Mouse (Mus musculus): ENCODE results near the gene Inpp4b. TPM values are rescaled to one million over a fixed set of nuclear protein-coding genes. Genes with fewer than 3 reads are reported as not detected.

The Inpp4b gene
- polyA plus RNA-seq, 1 experiment from 2014 or later: 6.0 TPM

GRCm38 (mm10) chr8:81483834-81484233 is 141.5 kb downstream of the Inpp4b start:
- H3K27ac ChIP-seq: no peak overlapping the region
- H3K4me3 ChIP-seq (replicated peaks): no peak overlapping the region
- H3K27me3 ChIP-seq: no peaks in the 10 kb centered on the region
- 93% methylated on average over 1 of the region's 1 CpGs for WGBS
- ATAC-seq (ENCODE audit: low FRiP score): no peak
- H3K9me3 ChIP-seq: no peaks in the 10 kb centered on the region
- H3K4me2 ChIP-seq: no peak overlapping the region
- H3K9ac ChIP-seq: no peak overlapping the region
- no peaks in the 10 kb centered on the region for H3K36me3 ChIP-seq (replicated peaks)
- no peaks in the 10 kb centered on the region for H3K4me1 ChIP-seq

- Histone ChIP-seq H3K4me3 (replicated peaks) (no peak overlapping the region), H3K36me3 (replicated peaks) (no peaks in the 10 kb centered on the region), H3K27ac (no peak overlapping the region), H3K9ac (no peak overlapping the region), H3K9me3 (no peaks in the 10 kb centered on the region), H3K4me2 (no peak overlapping the region), H3K4me1 (no peaks in the 10 kb centered on the region), H3K27me3 (no peaks in the 10 kb centered on the region)
- ATAC-seq (ENCODE audit: low FRiP score): no peak
- 86% methylated on average over 1 of the region's 1 CpGs for WGBS
Observed at GRCm38 (mm10) chr8:81485626-81486025, 143.3 kb downstream of the Inpp4b start.

- no peak overlapping the region for H3K4me2 ChIP-seq
- no peaks in the 10 kb centered on the region for H3K27me3 ChIP-seq
- no peak overlapping the region for H3K4me3 ChIP-seq (replicated peaks)
- no peaks in the 10 kb centered on the region for H3K36me3 ChIP-seq (replicated peaks)
- no peak overlapping the region for H3K9ac ChIP-seq
- no peaks in the 10 kb centered on the region for H3K9me3 ChIP-seq
- 92% methylated on average over 2 of the region's 2 CpGs for WGBS
- ATAC-seq (ENCODE audit: low FRiP score): no peak
- H3K4me1 ChIP-seq: no peaks in the 10 kb centered on the region
- H3K27ac ChIP-seq: no peak overlapping the region
Observed at GRCm38 (mm10) chr8:81489894-81490661, 147.7 kb downstream of the Inpp4b start.

- ATAC-seq (ENCODE audit: low FRiP score): no peak
- H3K4me2 ChIP-seq: no peak overlapping the region
- H3K9ac ChIP-seq: no peak overlapping the region
- H3K9me3 ChIP-seq: no peaks in the 10 kb centered on the region
- no peaks in the 10 kb centered on the region for H3K27me3 ChIP-seq
- WGBS: 81% methylated on average over 2 of the region's 2 CpGs
- H3K27ac ChIP-seq: no peak overlapping the region
- no peaks in the 10 kb centered on the region for H3K4me1 ChIP-seq
- H3K4me3 ChIP-seq (replicated peaks): no peak overlapping the region
- H3K36me3 ChIP-seq (replicated peaks): no peaks in the 10 kb centered on the region
Observed at GRCm38 (mm10) chr8:81491097-81491705, 148.8 kb downstream of the Inpp4b start.

- no peaks in the 10 kb centered on the region for H3K4me1 ChIP-seq
- H3K27ac ChIP-seq: no peak overlapping the region
- H3K27me3 ChIP-seq: no peaks in the 10 kb centered on the region
- no peak overlapping the region for H3K4me2 ChIP-seq
- ATAC-seq (ENCODE audit: low FRiP score): no peak
- WGBS: 84% methylated on average over 3 of the region's 3 CpGs
- no peak overlapping the region for H3K4me3 ChIP-seq (replicated peaks)
- no peaks in the 10 kb centered on the region for H3K36me3 ChIP-seq (replicated peaks)
- no peaks in the 10 kb centered on the region for H3K9me3 ChIP-seq
- no peak overlapping the region for H3K9ac ChIP-seq
Observed at GRCm38 (mm10) chr8:81491706-81492204, 149.4 kb downstream of the Inpp4b start.

- no peak overlapping the region for H3K4me3 ChIP-seq (replicated peaks)
- H3K27ac ChIP-seq: no peak overlapping the region
- no peaks in the 10 kb centered on the region for H3K36me3 ChIP-seq (replicated peaks)
- H3K27me3 ChIP-seq: no peaks in the 10 kb centered on the region
- H3K9me3 ChIP-seq: no peaks in the 10 kb centered on the region
- H3K4me2 ChIP-seq: no peak overlapping the region
- no peak for ATAC-seq (ENCODE audit: low FRiP score)
- H3K9ac ChIP-seq: no peak overlapping the region
- no peaks in the 10 kb centered on the region for H3K4me1 ChIP-seq
- WGBS: 90% methylated on average over 2 of the region's 2 CpGs
Observed at GRCm38 (mm10) chr8:81494823-81495222, 152.5 kb downstream of the Inpp4b start.

- Histone ChIP-seq H3K9ac (no peak overlapping the region), H3K27ac (no peak overlapping the region), H3K9me3 (no peaks in the 10 kb centered on the region), H3K27me3 (no peaks in the 10 kb centered on the region), H3K36me3 (replicated peaks) (no peaks in the 10 kb centered on the region), H3K4me2 (no peak overlapping the region), H3K4me3 (replicated peaks) (no peak overlapping the region), H3K4me1 (no peaks in the 10 kb centered on the region)
- no peak for ATAC-seq (ENCODE audit: low FRiP score)
- 86% methylated on average over 2 of the region's 2 CpGs for WGBS
Observed at GRCm38 (mm10) chr8:81497646-81498045, 155.3 kb downstream of the Inpp4b start.

- WGBS: 90% methylated on average over 2 of the region's 2 CpGs
Observed at GRCm38 (mm10) chr8:81502216-81502615, 159.9 kb downstream of the Inpp4b start.

GRCm38 (mm10) chr8:81502982-81503381 is 160.6 kb downstream of the Inpp4b start:
- H3K4me3 ChIP-seq (replicated peaks): no peak overlapping the region
- H3K36me3 ChIP-seq (replicated peaks): no peaks in the 10 kb centered on the region
- ATAC-seq (ENCODE audit: low FRiP score): no peak
- H3K9ac ChIP-seq: no peak overlapping the region
- H3K27me3 ChIP-seq: no peaks in the 10 kb centered on the region
- no peaks in the 10 kb centered on the region for H3K9me3 ChIP-seq
- no peak overlapping the region for H3K4me2 ChIP-seq
- 83% methylated on average over 2 of the region's 2 CpGs for WGBS
- H3K27ac ChIP-seq: no peak overlapping the region
- no peaks in the 10 kb centered on the region for H3K4me1 ChIP-seq

More at GRCm38 (mm10) chr8:81502216-81502615, 159.9 kb downstream of the Inpp4b start:
- Histone ChIP-seq H3K9ac (no peak overlapping the region), H3K4me2 (no peak overlapping the region), H3K4me3 (replicated peaks) (no peak overlapping the region), H3K27ac (no peak overlapping the region), H3K36me3 (replicated peaks) (no peaks in the 10 kb centered on the region), H3K4me1 (no peaks in the 10 kb centered on the region), H3K9me3 (no peaks in the 10 kb centered on the region), H3K27me3 (no peaks in the 10 kb centered on the region)
- ATAC-seq (ENCODE audit: low FRiP score): no peak

- no peak overlapping the region for H3K4me2 ChIP-seq
- H3K4me1 ChIP-seq: no peaks in the 10 kb centered on the region
- no peaks in the 10 kb centered on the region for H3K9me3 ChIP-seq
- H3K27ac ChIP-seq: no peak overlapping the region
- no peak for ATAC-seq (ENCODE audit: low FRiP score)
- H3K27me3 ChIP-seq: no peaks in the 10 kb centered on the region
- no peaks in the 10 kb centered on the region for H3K36me3 ChIP-seq (replicated peaks)
- H3K9ac ChIP-seq: no peak overlapping the region
- H3K4me3 ChIP-seq (replicated peaks): no peak overlapping the region
Observed at GRCm38 (mm10) chr8:81512826-81513225, 170.5 kb downstream of the Inpp4b start.

GRCm38 (mm10) chr8:81514425-81514824 is 172.1 kb downstream of the Inpp4b start:
- Histone ChIP-seq H3K27me3 (no peaks in the 10 kb centered on the region), H3K36me3 (replicated peaks) (no peaks in the 10 kb centered on the region), H3K27ac (no peak overlapping the region), H3K4me1 (no peaks in the 10 kb centered on the region), H3K9me3 (no peaks in the 10 kb centered on the region), H3K9ac (no peak overlapping the region), H3K4me3 (replicated peaks) (no peak overlapping the region), H3K4me2 (no peak overlapping the region)
- no peak for ATAC-seq (ENCODE audit: low FRiP score)

GRCm38 (mm10) chr8:81522085-81522484 is 179.7 kb downstream of the Inpp4b start:
- no peaks in the 10 kb centered on the region for H3K27me3 ChIP-seq
- H3K9me3 ChIP-seq: no peaks in the 10 kb centered on the region
- no peak overlapping the region for H3K4me2 ChIP-seq
- no peaks in the 10 kb centered on the region for H3K36me3 ChIP-seq (replicated peaks)
- H3K9ac ChIP-seq: no peak overlapping the region
- 84% methylated on average over 2 of the region's 2 CpGs for WGBS
- no peaks in the 10 kb centered on the region for H3K4me1 ChIP-seq
- no peak for ATAC-seq (ENCODE audit: low FRiP score)
- no peak overlapping the region for H3K27ac ChIP-seq
- H3K4me3 ChIP-seq (replicated peaks): no peak overlapping the region

- Histone ChIP-seq H3K9ac (no peak overlapping the region), H3K4me1 (peaks cover 4% of the 10 kb centered on the region; the same call in 1 of the 2 replicates), H3K36me3 (replicated peaks) (no peaks in the 10 kb centered on the region), H3K4me3 (replicated peaks) (no peak overlapping the region), H3K4me2 (no peak overlapping the region), H3K9me3 (no peaks in the 10 kb centered on the region), H3K27ac (no peak overlapping the region), H3K27me3 (no peaks in the 10 kb centered on the region)
- ATAC-seq (ENCODE audit: low FRiP score): no peak
- WGBS: 33% methylated on average over 2 of the region's 2 CpGs
Observed at GRCm38 (mm10) chr8:81524561-81524960, 182.2 kb downstream of the Inpp4b start.
